Mouse (Mus musculus) kidney, adult 18-20 months (tissue): ENCODE measurements around the gene Tie1.
"Not testable (repeated sequence)": the region's sequence is repeated elsewhere in the genome, so short reads cannot be mapped to it uniquely, and the experiment has no call there.

ENCODE experiments used
- DNase-seq: peaks from one replicate; pipeline ENCODE4 v3.0.0; 2021

Tie1 gene

GRCm38 (mm10) chr4:118489717-118490132 is at the start of gene Tie1:
Gene Tie1 (minus strand): TSS chr4:118490061.
- DNase-seq = peak; percentile 65

GRCm38 (mm10) chr4:118537801-118538200 is 47.9 kb upstream of the Tie1 start:
- peak; percentile 70 for DNase-seq

- no peak for DNase-seq
Observed at GRCm38 (mm10) chr4:118535610-118536009, 45.7 kb upstream of the Tie1 start.

GRCm38 (mm10) chr4:118533605-118534004 is 43.7 kb upstream of the Tie1 start:
- DNase-seq = peak; percentile 63

- peak; percentile 59 for DNase-seq
Observed at GRCm38 (mm10) chr4:118533156-118533555, 43.3 kb upstream of the Tie1 start.

- no peak for DNase-seq
Observed at GRCm38 (mm10) chr4:118532663-118533062, 42.8 kb upstream of the Tie1 start.

- peak; percentile 77 for DNase-seq
Observed at GRCm38 (mm10) chr4:118527720-118528119, 37.9 kb upstream of the Tie1 start.

GRCm38 (mm10) chr4:118527335-118527681 is 37.4 kb upstream of the Tie1 start:
- DNase-seq = no peak

DNA sequence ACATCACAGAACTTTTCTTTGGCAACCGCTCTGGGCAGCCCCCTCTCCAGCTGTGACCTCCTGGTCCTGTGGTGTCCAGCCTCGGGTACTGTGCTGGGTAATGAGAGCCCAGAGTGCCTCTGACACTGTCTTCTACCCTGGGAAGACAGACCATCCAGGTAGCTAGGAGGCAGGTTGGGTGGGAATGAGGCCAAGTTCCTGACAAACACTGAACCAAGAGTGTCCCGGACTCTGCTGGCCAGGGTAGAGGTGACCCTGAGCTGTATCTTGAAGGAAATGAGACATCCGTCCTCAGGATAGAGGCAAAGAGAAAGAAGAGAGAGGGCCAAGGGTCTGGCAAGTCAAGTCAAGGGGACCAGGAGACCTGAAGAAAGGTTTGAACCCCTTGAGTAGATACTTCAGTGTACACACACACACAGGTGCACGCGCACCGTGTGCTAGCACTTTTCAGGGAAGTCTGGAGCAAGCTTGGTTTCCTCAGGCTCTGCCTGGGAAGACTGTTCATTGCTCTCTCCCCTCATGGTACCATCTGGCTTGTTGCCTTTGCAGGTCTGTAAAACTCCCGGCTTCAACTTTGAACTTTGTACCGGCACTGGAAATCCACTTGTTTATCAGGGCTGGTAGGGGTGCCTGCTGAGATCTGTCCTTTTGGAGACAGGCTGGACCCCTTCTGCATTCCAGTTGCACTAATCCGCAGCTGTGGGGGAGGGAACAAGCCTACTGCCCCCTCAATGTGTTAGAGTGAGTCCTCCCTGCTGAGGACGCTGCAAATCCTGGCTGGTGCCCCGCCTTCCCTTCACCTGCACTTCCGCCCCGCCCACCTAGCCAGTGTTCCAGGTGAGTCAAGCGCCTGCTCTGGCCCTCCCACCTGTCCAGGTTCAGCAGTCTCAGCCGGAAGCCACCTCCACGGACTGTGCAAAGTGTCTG is 36.8 kb upstream of the Tie1 start, which contains the start of gene 2610528J11Rik:
TSS of gene 2610528J11Rik (plus strand) at position 592 of the 927 bp plus-strand sequence.
- DNase-seq = peak; percentile 90

- no peak for DNase-seq
Observed at GRCm38 (mm10) chr4:118525779-118526178, 35.9 kb upstream of the Tie1 start.

DNA sequence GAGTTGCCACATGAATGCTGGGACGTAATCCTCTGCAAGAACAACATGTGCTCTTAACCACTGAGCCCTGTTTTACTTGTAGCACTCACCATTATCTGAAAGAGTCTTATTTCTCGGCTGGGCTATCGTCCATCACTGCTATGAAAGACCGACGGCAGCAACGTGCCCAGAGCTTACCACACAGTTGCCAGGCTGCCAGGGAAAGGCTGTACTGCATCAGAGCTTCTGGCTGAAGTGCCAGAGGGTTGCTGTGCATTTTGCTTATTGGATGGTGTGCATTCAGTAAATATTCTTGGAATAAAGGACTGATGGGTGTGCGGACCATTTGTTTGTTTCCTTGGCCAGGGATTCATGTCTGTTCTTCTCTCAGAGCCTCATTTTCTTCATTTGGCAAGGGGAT is 34.1 kb upstream of the Tie1 start:
- no peak for DNase-seq

DNA sequence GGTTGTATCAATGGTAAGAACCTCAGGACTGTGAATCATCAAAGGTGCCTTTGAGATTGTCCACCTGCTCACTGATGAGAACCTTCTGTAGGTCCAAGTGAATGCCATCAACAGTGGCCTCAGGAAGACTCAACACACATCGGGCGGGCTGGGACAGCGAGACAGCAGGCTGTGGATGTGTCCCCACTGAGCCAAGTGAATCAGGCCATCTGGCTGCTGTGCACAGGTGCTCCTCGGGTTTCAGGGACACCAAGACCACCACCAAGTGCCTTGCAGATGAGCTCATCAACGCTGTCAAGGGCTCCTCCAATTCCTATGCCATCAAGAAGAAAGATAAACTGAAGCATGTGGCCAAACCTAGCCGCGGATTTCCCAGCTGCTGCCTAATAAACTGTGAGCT is 32.4 kb upstream of the Tie1 start:
- no peak for DNase-seq

DNA sequence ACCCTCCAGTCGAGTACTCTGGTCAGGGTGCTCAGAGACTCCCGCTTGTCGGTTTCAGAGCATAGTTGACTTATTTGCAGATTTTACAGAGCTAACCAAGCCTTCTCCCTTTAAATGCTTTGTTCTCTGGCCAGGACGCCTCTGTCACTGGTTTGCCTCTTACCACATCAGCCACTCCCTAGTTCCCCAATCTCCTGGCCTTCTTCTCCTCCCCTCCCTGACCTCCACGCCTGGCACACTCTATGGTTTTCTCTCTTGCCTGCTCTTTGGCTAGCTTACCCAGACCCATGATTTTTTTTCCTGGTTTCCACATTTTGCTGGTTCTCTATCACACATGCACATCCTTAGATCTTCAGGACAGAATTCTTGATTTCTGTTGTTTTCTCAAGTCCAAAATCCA is 28.3 kb upstream of the Tie1 start:
- no peak for DNase-seq

DNA sequence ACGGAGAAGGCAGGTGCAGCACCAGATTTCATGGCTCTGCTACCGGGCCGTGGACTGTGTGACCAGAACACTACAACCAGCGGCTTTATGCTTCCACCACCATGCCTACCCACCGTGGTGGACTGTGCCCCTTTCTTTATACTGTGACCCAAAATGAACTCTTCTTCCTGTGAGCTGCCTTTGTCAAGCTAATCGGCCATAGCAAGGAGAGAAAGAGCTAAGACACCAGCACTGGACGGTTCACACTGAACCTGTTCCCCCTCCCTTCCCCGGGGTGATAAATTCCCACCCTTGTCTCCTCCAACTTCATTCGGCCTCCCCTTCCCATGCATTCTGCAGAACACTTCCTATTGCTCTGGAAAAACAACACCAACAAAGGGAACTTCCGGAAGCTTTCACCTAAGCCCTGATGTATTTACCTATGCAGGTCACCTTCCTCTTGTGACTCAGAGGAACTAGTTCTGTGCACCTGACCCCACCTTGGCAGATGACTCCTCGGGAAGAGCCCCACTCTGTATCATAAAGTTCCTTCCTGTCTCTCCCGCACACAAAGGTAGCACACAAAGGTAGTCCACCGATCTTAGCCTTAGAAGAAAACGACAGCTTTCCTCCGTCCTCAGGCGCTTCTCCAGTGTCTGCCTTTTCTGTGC is 27.8 kb upstream of the Tie1 start:
- no peak for DNase-seq

- peak; percentile 64 for DNase-seq
Observed at GRCm38 (mm10) chr4:118516699-118517496, 27.0 kb upstream of the Tie1 start.

DNA sequence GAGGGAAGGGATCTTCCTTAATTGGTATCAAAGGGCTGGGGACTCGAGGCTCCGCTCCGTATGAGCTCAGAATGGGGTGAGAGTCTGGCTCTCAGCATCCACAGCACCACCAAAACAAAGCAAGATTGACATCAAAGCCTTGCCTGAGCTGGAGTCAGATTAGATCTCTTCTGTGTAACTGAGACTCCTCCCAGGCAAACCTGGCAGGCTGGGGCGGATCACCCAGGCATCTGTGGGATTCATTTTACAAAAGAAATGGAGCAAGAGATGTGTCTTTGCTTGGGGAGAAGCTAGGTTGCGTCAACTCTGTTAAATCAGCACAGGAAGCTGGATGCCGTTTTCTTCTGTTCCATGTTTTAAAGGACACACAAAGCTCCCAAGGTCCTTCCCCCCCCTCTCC is 19.2 kb upstream of the Tie1 start:
- DNase-seq = no peak

DNA sequence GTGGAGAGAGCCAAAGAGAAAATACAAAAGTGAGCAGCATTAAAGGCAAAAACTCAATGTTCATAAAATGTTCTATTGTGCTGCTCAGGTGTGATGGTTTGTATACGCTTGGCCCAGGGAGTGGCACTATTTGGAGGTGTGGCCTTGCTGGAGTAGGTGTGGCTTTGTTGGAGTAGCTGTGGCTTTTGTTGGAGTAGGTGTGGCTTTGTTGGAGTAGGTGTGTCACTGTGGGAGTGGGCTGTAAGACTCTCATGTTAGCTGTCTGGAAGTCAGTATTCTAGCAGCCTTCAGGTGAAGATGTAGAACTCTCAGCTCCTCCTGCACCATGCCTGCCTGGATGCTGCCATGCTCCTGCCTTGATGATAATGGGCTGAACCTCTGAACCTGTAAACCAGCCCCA is 17.3 kb upstream of the Tie1 start:
- not testable (repeated sequence) for DNase-seq

GRCm38 (mm10) chr4:118505551-118505950 is 15.7 kb upstream of the Tie1 start:
- no peak for DNase-seq

GRCm38 (mm10) chr4:118500792-118501191 is 10.9 kb upstream of the Tie1 start:
- DNase-seq = peak; percentile 64

DNA sequence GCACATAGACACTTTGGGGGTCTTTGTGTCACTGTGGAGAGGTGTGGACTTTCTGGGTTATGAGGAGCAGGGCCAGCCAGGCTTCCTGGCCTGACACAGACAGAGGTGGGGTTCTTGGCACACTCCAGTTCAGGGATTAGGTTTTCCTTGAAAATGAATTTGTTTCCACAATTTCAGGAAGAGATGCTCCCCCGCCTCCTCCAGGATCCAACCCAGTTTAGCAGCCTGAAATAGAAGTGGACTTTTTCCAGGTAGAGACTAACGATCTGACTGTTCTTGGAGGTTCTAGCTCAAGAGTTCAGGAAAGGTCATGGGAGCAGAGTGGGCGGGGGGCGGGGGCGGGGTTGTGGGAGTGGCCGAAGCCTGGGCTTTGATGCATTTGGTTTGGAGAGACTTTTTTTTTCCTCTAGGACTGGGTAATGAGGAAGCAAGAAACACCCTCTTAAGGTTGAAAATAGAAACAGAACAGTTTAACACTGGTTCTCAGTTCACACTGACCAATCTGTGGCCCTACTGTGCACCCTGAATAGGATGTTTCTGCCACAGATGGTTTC is 10.4 kb upstream of the Tie1 start:
- DNase-seq = peak; percentile 61

DNA sequence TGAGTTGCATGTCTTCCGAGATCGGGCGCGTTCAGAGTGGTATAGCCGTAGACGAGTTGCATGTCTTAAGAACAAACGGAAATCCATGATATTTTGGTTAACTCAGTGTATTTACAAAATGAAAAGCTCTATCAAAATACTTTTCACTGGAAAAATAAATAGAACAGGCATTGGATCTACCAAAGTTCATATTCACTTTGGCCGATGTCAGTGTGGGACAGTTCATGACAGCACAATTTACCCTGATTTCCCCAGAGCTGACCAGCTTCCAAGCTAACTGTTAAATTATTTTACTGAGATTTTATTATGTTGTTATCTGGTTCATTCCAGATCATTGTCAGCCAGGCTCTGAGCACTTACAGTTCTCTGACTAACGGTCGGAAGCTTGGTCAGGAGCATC is 600 bp upstream of the Tie1 start:
- no peak for DNase-seq

DNA sequence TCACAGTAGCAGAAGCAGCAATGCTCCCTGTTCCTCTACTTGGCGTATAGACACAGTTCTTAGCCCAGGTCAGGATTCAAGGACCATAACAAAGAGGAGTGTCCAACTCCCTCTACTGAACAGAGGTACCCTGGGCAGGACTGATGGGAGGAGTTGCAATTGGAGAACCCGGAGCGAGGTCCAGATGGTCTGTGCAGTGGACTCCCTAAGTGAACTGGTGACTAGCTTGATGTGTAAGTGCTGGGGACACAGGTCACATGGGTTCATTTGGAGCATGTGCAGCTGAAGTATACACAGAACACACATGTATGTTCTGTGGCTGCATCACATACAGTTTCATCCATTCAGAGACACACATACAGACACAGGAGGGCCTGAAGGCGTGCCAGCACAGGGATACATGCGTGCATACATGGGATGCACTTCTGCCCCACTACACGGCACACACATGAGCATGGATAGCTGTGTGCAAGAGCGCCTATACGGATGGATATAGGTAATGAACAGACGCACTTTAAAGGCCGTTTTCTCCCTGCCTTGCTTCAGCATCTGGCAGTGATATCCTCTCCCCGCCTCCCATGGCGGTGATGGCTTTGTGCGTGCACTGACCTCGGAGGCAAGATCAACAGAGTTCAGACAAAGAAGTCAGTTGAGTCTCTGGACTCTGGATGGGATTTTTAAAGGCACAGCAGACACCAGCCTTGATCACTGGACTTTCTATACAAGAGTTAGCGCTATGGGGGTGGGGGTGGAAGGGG is 12.9 kb downstream of the Tie1 start:
- no peak for DNase-seq
